Mouse (Mus musculus): ENCODE data around the gene Fam111a. TPM values are rescaled to one million over a fixed set of nuclear protein-coding genes. Genes with fewer than 3 reads are reported as not detected.
"Not testable (repeated sequence)": the region's sequence is repeated elsewhere in the genome, so short reads cannot be mapped to it uniquely, and the experiment has no call there.

Gene Fam111a
- total RNA-seq (2021): 1 to 10 TPM; 5.8 to 7.3 TPM
- long read RNA-seq, experiment 1, transcript Fam111a-201 (4 exons, 3,267 nt): major isoform, 5 of 6 reads
- long read RNA-seq, experiment 1, partial matches to known transcripts: 0 of 6 reads
- long read RNA-seq, experiment 1, other reads (novel, unspliced or antisense): 1 of 6 reads
- long read RNA-seq, experiment 2, partial matches to known transcripts: 1 of 5 reads
- long read RNA-seq, experiment 2, other reads (novel, unspliced or antisense): 1 of 5 reads

DNA sequence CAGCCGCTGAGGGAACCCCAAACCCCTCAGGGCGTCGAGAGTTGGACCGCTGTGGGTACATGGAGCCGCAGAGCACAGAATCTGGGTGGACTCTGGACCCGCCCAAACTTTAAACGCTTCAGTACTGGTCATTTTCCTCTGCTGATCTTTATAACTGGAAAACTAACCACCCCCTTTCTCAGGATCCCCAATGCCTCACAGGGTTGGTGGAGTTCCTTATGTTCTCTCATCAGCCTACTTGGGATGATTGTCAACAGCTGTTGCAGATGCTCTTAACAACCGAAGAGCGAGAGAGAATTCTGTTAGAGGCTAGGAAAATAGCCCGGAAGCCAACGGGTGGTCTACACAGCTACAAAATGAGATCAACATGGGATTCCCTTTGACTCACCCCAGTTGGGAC, at the start of gene Fam111a:
Fam111a (plus strand) TSS at position 301 of the 400 bp plus-strand sequence.
- DNase-seq; intact Hi-C loops (cut with DNase I): not testable (repeated sequence)

DNA sequence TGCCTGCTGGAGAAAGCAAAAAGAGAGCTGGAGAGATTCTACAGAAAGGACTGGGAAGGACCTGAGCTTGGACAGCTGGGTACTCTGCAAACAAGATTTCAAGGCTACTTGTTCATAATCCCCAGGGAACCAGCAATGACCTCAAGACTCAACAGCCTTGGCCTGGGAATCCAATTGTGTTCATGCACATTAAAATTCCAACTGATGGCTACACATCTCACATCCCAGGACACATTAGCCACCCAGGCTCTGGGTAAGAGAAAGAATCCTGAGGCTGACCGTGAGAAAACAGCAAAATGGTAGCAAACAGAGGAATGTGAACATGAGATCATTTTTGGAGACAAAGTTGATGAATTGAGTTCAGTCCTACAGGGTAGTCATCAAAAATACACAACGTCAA, 49.3 kb upstream of the Fam111a start:
- intact Hi-C loops (cut with DNase I): no loop called here
- no peak for DNase-seq

DNA sequence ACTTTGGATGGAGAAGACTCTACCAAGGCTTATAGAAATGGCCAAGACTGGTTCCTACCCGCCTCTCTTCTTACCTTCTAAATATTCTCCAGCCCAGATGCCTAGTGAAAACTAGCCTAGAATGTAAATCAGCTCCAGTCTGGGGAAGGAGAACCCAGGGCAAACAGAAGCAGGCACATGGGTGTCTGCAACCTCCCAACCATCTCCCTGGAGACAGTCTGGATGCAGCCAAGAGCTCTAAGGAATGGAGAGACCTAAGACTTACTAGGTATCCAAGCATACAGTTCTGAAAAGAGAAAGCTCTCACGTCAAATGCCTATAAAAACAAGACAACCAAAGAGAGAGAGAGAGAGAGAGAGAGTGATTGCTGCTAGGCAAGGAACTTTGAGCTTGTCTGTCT, 47.6 kb upstream of the Fam111a start:
- intact Hi-C loops (cut with DNase I): no loop called here
- no peak for DNase-seq

DNA sequence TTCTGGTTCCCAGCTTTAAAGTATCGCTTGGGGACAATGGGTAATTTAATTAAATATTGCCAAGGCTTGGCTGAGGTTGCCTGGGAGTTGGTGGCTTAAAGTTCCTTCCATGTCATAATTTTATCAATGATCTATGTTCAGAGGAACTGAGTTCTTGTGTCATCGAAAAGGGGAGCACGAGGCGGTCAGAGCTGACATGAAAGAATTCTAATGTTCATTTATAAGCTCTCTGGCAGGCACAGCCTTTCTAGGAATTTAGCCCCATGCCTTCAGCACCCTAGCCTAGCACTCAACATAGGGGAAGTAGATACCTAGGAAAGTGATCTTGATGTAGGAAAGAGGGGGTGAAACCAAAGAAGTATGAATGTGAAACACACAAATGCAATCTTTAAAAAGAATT, 47.2 kb upstream of the Fam111a start:
- no peak for DNase-seq
- intact Hi-C loops (cut with DNase I): no loop called here

DNA sequence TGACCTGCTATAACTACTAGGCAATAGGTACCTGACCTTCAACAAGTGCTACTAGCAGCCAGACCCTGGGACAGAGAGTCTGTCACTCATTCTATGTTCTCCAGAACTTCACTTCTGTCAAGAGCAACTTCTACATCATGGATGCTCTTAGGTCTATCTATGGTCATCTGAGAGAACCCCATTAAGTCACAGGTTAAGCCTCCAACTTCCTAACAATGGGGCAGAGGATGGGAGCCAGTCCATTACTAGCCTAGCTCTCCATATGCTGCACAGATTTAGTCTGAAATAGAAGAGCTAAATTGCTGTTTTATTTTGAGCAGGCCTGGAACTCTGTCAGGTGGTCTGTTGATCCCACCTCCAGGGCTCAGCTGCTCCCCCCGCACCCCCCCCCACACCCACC, 46.6 kb upstream of the Fam111a start:
- no peak for DNase-seq
- intact Hi-C loops (cut with DNase I): no loop called here

DNA sequence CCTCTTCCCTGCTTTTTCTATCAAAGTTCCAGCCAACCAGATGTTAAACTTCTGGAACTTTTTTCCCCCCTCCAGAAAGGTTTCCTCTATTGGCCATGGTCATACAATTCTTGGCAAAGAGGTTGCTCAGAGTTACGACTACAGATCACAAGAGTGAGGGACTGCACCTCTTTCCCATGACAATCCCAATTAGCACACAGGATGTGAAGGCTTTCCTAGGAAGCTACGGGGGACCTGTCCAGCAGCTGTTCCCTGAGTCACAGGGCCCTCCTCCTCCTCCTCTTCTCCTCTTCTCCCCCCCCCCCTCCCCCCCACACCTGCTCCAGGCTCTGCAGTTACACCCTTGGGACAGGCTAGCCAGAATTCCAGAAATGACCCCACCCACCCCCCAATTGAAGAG, 46.1 kb upstream of the Fam111a start:
- no peak for DNase-seq
- intact Hi-C loops (cut with DNase I): no loop called here

DNA sequence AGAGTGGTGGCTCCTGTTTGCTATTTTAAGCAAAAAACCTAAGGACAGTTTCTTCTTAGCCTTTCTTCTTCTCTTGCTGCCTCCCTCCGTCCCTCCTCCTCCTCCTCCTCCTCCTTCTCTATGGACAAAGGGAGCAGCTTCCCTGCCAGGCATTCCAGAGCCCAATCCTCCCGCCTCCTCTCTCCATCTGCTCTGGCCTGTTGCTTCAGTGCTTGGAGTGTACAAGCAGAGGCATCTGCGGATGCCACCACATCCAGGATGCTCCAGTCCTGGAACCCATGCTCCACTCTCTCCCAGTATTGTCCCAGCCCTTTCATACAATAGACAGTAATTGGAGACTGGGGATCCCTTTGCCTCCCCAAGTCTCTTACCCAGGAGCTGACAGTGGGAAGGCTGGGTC, 45.4 kb upstream of the Fam111a start:
- DNase-seq: peak; percentile 47 to 50
- intact Hi-C loops (cut with DNase I): loop anchor here (5.0 kb wide), 2 partner anchors 33 to 68 kb away; no protein-coding TSS in a partner anchor

DNA sequence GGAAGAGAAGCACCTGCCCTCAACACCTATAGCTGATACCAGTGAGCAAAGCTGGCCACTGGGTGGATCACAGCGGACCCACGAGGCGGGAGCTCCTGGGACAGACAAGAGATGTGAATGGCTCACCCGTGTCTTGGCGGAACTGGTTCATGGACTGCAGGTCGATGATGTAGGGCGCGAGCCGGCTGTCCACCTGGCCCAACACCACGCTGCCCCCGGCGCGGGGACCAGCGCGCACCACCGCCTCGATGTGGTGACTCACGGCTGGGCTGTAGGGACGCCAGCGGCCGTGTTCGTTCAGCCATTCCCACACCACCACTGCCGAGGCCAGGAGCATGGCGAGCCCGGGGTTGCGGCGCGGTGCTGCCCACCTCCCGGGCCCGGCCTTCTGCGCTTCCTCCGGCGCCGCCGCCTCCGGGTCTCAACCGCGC, 44.6 kb upstream of the Fam111a start:
- intact Hi-C loops (cut with DNase I): loop anchor here (5.0 kb wide), 2 partner anchors 34 to 69 kb away; no protein-coding TSS in a partner anchor
- peak; percentile 53 for DNase-seq

DNA sequence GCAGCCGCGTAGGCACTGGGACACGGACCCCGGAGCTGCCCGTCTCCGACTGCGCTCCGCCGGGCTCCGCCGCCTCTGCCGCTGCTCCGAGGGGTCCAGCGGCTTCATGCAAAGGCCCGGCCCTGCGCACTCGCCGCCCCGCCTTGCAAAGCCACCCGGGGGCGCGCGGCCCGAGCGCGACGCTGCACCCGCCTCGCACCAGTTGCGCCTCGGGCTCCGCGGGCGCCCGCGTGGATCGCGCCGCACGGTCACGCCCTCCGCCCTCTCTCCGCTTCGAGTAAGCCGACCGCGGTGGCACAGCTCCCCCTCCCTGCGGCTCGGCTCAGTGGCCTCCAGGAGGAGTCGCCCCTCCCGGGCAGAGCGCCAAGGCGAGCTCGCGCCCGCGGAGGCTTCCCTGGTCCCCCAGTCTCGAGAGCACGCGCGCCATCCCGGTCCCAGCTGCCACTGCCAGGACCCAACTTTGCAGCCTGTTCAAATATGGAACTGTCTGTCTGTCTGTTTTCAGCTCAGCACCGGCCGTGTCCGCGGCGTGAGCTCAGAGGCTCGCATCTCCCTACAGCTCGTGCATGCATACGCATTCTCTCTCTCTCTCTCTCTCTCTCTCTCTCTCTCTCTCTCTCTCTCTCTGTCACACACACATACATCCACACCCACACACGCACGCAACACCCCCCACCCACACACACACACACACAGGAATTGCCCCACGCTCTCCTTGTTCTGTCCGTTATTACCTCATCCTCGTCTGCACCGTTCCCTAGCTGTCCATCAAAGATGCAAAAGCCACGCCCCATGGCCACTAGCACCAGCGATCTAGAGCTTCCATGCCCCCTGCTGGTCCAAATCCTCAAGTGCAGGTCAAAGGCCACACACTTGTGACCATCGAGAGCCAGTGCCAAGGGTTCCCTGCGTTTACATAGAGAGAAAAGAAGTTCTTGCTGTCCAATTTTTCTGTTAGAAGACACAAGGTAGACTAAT, 43.9 kb upstream of the Fam111a start, which contains the start of gene Dtx4:
Dtx4 (minus strand) TSS at position 85 of the 978 bp plus-strand sequence.
- DNase-seq: peak; percentile 92 to 96
- intact Hi-C loops (cut with DNase I): loop anchor here (5.0 kb wide), 2 partner anchors 34 to 69 kb away; no protein-coding TSS in a partner anchor

DNA sequence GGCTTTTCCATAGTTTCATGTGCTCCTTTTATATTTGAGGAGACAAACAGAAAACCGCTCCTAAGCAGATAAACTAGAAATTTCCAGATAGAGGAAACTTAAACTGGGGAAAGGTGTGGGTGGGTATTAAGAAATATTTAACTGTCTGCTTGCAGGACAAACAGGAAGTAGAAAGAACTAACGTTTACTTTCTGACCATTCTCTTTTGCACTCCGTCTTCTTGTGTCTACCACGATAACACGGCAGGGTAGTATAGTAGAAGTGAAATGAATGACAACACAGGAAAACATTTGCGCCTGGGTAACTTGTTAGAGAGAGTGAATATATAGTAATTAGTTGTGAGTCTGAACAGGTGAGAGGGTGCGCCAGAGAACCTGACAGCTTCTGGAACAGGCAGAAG, 42.8 kb upstream of the Fam111a start:
- intact Hi-C loops (cut with DNase I): loop anchor here (5.0 kb wide), 2 partner anchors 35 to 70 kb away; no protein-coding TSS in a partner anchor
- DNase-seq: no peak

DNA sequence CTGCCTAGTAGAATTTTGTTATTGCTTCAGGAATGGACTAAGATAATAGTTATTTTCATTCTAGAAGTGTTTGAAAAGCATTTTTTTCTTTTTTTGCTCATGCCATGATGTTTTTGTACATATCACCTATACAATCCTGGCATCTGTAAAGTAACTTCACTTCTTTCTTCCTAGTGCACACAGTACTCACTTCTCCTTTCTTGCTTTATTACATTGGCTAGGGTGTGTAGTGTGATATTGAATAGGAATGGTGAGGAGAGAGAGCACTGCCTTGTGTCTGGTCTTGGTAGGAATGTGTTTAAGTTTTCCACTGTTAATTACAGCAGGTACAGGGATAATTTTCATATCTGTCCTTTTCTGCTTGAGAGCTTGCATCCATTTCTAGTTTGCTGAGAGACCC, 30.9 kb upstream of the Fam111a start:
- no peak for DNase-seq
- intact Hi-C loops (cut with DNase I): loop anchor here (5.0 kb wide), 1 partner anchor 283 kb away; the partner anchor contains the start of genes Lpxn and Zfp91

DNA sequence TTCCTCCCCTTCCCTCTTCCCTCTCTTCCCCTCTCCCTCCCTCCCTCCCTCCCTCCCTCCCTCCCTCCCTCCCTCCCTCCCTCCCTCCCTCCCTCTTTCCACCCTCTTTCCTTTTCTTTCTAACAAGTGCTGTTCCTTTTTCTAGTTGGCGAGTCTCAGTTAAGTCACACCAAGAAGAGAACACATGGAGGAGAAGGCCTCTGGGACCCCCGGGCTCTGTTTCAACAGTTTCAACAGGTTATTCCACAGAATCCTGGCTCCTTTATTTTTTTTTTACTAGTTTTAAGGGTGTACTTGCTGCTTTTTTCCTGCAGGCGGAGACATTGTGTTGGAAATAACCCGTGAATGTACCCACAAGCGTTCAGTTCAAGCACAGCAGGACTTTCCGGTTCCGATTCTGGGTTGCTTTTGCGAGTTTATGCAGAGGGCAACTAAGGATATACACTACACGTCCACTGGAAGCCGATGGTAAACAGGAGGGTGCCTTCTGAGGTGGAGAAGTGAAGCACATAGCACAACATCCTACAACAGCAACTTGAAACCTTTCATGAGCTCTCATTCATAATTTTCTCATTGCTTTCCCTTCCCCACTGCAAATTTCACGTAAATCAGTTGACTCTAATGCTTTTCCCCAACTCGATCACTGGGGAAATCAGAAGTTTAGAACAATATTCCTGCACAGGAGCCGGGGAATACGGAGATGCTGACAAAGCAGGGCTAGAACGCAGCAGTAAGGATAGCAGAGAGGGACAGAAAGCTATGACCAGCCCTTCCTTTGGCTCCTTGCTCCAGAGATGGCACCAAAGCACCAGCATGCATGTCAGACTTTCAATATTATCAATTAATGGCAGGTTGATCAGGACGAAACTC, 27.6 kb upstream of the Fam111a start:
- intact Hi-C loops (cut with DNase I): loop anchor here (2.0 to 5.0 kb wide), 3 partner anchors 73 to 303 kb away; partner anchors contain the start of genes Lpxn and Zfp91

DNA sequence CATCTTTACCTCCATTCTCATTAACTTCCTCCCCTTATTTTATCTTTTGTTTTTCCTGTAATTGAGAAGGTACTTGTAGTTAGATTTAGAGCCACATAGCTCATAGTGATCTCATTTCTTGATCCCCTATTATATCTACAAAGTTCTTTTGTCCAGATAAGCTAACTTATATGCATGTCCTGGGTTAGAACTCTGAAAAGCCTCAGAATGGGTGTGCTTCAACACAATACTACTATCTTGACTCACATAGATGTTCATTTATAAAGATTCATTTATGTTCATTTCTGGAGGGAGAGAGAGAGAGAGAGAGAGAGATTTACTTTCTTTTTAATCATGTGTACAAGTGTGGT, 27.0 kb upstream of the Fam111a start:
- DNase-seq: no peak
- intact Hi-C loops (cut with DNase I): loop anchor here (2.0 to 5.0 kb wide), 3 partner anchors 72 to 302 kb away; partner anchors contain the start of genes Lpxn and Zfp91

More for the DNA sequence above, 27.6 kb upstream of the Fam111a start:
- DNase-seq: peak; percentile 36 to 56

DNA sequence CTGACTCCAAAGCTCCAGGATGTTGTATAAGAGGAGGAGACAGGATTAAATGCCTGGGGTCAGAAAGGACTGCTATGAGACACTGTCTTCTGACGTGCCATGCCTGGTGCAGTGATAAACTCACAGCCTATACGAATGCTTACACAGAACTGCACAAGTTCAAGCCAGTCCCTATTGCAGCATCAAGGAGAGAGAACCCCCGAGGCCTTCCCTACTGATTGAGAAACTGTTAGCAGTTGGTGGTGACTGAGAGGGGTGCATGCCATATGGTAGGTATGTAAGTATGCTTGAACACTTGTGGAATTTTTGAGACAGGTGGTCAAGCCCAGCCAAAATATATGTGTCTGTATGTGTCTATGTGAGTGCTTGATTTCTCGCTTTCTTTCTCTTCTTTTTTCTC, 22.2 kb upstream of the Fam111a start:
- no peak for DNase-seq
- intact Hi-C loops (cut with DNase I): no loop called here

DNA sequence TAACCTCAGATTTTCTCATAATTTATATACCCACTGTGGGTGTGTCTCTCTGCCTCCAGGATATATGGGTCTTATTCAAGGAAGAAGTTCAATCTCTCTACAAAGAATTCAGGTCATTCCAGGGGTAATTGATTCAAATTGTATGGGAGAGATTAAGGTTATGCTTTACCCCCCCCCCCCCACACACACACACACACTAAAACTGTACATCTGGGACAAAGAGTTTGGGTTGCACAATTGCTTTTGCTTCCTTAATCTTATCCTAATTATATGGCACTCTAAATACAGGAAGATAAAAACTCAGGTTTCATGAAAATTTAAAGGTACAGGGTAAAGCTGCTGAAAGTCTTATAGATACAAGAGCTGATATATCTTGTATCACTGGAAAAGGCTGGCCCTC, 8.4 kb upstream of the Fam111a start:
- intact Hi-C loops (cut with DNase I): no loop called here

DNA sequence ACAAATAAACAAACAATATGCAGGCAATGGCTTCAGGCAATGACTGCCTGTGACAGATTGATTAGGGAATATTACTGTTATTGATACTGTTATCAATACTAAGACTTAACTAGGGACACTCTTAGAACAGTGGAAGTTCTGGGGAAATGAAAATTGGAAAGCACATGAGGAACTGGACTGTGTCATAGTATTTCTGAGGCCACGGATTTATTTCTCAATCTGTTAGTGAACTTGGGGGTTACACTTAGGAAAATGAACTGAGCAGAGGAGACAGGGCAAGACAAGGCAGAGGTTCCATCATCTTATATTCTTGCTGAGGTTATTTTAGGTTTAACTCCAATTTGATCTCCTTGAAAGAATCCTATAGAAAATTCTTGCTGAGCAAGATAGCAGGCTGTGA, 5.6 kb upstream of the Fam111a start:
- intact Hi-C loops (cut with DNase I): no loop called here
- DNase-seq: no peak

More for the DNA sequence above, 8.4 kb upstream of the Fam111a start:
- DNase-seq: no peak

DNA sequence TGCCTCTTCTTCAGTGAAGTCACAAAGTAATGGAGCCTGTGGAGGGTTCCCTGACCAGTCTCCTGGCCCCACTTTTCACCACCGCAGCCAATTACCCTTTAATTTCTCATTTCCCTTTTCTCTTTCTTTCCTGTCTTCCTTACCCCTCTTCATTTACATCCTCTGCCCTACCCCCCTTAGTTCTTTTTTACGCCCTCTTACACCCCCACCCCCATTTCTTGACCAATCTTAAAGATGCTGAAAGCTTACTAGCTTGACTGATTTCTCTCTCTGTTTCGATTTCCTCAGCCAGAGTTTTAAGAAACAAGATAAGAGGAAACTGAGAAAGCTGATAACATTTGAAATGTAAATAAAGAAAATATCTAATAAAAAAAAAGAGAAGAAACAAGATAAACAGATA, 4.8 kb upstream of the Fam111a start:
- intact Hi-C loops (cut with DNase I): no loop called here
- DNase-seq: no peak

DNA sequence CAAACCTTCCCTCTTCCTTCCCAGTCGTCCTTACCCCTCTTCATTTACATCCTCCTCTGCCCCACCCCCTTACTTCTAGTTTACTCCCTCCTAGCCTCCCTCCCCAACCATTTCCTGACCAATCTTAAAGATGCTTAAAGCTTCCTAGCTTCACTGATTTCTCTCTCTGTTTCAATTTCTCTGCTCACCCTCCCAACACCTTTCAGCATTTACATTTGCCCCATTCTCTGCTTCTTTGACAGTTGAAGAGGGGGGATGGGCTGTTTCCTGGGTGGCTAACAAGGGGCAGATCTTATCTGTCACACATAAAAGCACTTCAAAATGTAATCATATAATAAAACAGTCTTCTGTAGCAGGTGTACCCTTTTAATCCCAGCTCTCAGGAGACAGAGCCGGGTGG, 3.9 kb upstream of the Fam111a start:
- DNase-seq: no peak
- intact Hi-C loops (cut with DNase I): no loop called here

DNA sequence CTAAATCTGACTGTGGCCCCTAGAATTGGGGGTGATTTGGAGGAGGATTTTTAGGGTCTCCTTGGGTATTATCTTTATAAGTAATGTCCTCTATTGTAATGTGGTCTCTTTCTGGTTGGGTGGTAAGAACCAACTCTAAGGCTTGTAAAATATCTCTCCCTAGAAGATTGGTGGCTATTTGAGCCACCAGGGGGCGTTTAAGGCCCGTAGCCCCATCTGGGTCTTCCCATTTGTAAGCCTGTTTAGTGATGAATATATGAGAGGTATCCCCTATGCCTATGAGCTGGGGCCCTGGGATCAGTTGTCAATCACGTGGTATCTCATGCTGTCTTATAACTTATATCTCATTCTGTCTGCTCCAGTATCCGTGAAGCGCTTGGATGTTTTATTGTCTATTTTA, 3.6 kb downstream of the Fam111a start:
- DNase-seq: peak; percentile 54 to 66
- intact Hi-C loops (cut with DNase I): loop anchor here (1.0 kb wide), 1 partner anchor 43 kb away; no protein-coding TSS in a partner anchor

Data from heart, postnatal 14 days (tissue).